Mouse (Mus musculus) intestine, embryonic 16.5 days (tissue): ENCODE data around the gene Adamts14. TPM values are rescaled to one million over a fixed set of nuclear protein-coding genes. Genes with fewer than 3 reads are reported as not detected.

ENCODE experiments used
- ATAC-seq: fragments of 200-750 bp; cut with Nextera tagmentation; 2 replicates; pipeline ENCODE4 v1.8.0; 2017; ENCODE audit warnings: moderate TSS enrichment, moderate library complexity
- H3K27ac ChIP-seq: fragments of 300-500 bp; sonication (generic); 2 replicates; pipeline ENCODE4 v1.5.1; 2014; ENCODE audit warnings: mild to moderate bottlenecking, low read length
- H3K27me3 ChIP-seq: fragments of 300-500 bp; sonication (generic); replicated peaks from 2 replicates; pipeline ENCODE4 v1.6.1; 2014; ENCODE audit warnings: low read length, control low read depth, mixed read lengths; ENCODE audit not compliant: control insufficient read depth, insufficient read depth
- H3K36me3 ChIP-seq: fragments of 300-500 bp; sonication (generic); 2 replicates; pipeline ENCODE4 v1.6.1; 2014; ENCODE audit warnings: low read length, control low read depth; ENCODE audit not compliant: control insufficient read depth, insufficient read depth
- H3K4me1 ChIP-seq: fragments of 300-500 bp; sonication (generic); 2 replicates; pipeline ENCODE4 v1.6.1; 2014; ENCODE audit warnings: low read length, control low read depth, mixed read lengths; ENCODE audit not compliant: control insufficient read depth, insufficient read depth
- H3K4me2 ChIP-seq: fragments of 300-500 bp; sonication (generic); 2 replicates; pipeline ENCODE4 v1.6.1; 2014; ENCODE audit warnings: low read depth, low read length, control low read depth
- H3K4me3 ChIP-seq: fragments of 300-500 bp; sonication (generic); 2 replicates; pipeline ENCODE4 v1.5.1; 2014; ENCODE audit warnings: mild to moderate bottlenecking, low read length
- H3K9ac ChIP-seq: fragments of 300-500 bp; sonication (generic); 2 replicates; pipeline ENCODE4 v1.6.1; 2014; ENCODE audit warnings: low read depth, low read length
- H3K9me3 ChIP-seq: fragments of 300-500 bp; sonication (generic); 2 replicates; pipeline ENCODE4 v1.6.1; 2016; ENCODE audit warnings: low read length, control low read depth; ENCODE audit not compliant: control insufficient read depth
- WGBS: fragments of 180-500 bp; shearing (Covaris S2); extraction: QIAGEN DNeasy Blood & Tissue Kit; methylation state at CpG from one replicate; pipeline ENCODE4 v1.1.7; 2014; 5-methylcytosine and 5-hydroxymethylcytosine counted together
- polyA plus RNA-seq: library from polyadenylated mRNA; unstranded; fragments of >200 nt; fragmentation: Nextera tagmentation; extraction: Ambion mirVana; gene quantifications from 2 replicates; pipeline ENCODE4 v1.2.1, GENCODE M21; 2015

The Adamts14 gene
- polyA plus RNA-seq, 1 experiment from 2014 or later: 0.75 TPM

- Histone ChIP-seq H3K9ac (no peak overlapping the region), H3K4me1 (no peaks in the 10 kb centered on the region), H3K9me3 (no peaks in the 10 kb centered on the region), H3K4me2 (no peak overlapping the region), H3K4me3 (no peak overlapping the region), H3K27me3 (no peaks in the 10 kb centered on the region), H3K27ac (no peak overlapping the region), H3K36me3 (no peaks in the 10 kb centered on the region)
- no peak for ATAC-seq
- 69% methylated on average over 4 of the region's 4 CpGs for WGBS
These were observed 31.2 kb downstream of the Adamts14 start for GRCm38 (mm10) chr10:61241961-61242421.

- H3K27me3 ChIP-seq: no peaks in the 10 kb centered on the region
- 54% methylated on average over 14 of the region's 14 CpGs for WGBS
- ATAC-seq: no peak
- no peaks in the 10 kb centered on the region for H3K9me3 ChIP-seq
- peaks cover 3% of the 10 kb centered on the region; the same call in 1 of the 2 replicates for H3K4me1 ChIP-seq
- H3K4me3 ChIP-seq: no peak overlapping the region
- no peak overlapping the region for H3K9ac ChIP-seq
- H3K4me2 ChIP-seq: no peak overlapping the region
- H3K36me3 ChIP-seq: no peaks in the 10 kb centered on the region
- H3K27ac ChIP-seq: no peak overlapping the region; the same call in 1 of the 2 replicates
These were observed 32.9 kb downstream of the Adamts14 start for GRCm38 (mm10) chr10:61240108-61240920.

GRCm38 (mm10) chr10:61237391-61237785, 35.9 kb downstream of the Adamts14 start:
- no peak overlapping the region for H3K4me3 ChIP-seq
- peaks cover 3% of the 10 kb centered on the region; the same call in 1 of the 2 replicates for H3K4me1 ChIP-seq
- no peak overlapping the region for H3K27ac ChIP-seq
- no peak for ATAC-seq
- H3K36me3 ChIP-seq: no peaks in the 10 kb centered on the region
- no peaks in the 10 kb centered on the region for H3K9me3 ChIP-seq
- H3K4me2 ChIP-seq: no peak overlapping the region
- H3K27me3 ChIP-seq: no peaks in the 10 kb centered on the region
- H3K9ac ChIP-seq: no peak overlapping the region
- WGBS: 81% methylated on average over 6 of the region's 6 CpGs

GRCm38 (mm10) chr10:61236683-61237390, 36.4 kb downstream of the Adamts14 start:
- Histone ChIP-seq H3K9me3 (no peaks in the 10 kb centered on the region), H3K27me3 (no peaks in the 10 kb centered on the region), H3K4me1 (peaks cover 3% of the 10 kb centered on the region; the same call in 1 of the 2 replicates), H3K36me3 (no peaks in the 10 kb centered on the region), H3K9ac (no peak overlapping the region), H3K4me3 (no peak overlapping the region), H3K27ac (no peak overlapping the region), H3K4me2 (no peak overlapping the region)
- ATAC-seq: no peak
- 50% methylated on average over 4 of the region's 4 CpGs for WGBS

GRCm38 (mm10) chr10:61235677-61236267, 37.5 kb downstream of the Adamts14 start:
- peak; percentile 59 for ATAC-seq
- Histone ChIP-seq H3K36me3 (no peaks in the 10 kb centered on the region), H3K4me3 (no peak overlapping the region), H3K9ac (no peak overlapping the region), H3K27ac (no peak overlapping the region), H3K4me1 (peaks cover 3% of the 10 kb centered on the region; the same call in 1 of the 2 replicates), H3K9me3 (no peaks in the 10 kb centered on the region), H3K4me2 (no peak overlapping the region), H3K27me3 (no peaks in the 10 kb centered on the region)
- 72% methylated on average over 6 of the region's 6 CpGs for WGBS

GRCm38 (mm10) chr10:61234319-61234718, 38.9 kb downstream of the Adamts14 start:
- Histone ChIP-seq H3K36me3 (no peaks in the 10 kb centered on the region), H3K4me2 (no peak overlapping the region), H3K4me1 (peaks cover 3% of the 10 kb centered on the region; the same call in 1 of the 2 replicates), H3K27ac (no peak overlapping the region), H3K9me3 (no peaks in the 10 kb centered on the region), H3K27me3 (no peaks in the 10 kb centered on the region), H3K4me3 (no peak overlapping the region), H3K9ac (no peak overlapping the region)
- 70% methylated on average over 4 of the region's 4 CpGs for WGBS
- ATAC-seq: no peak

GRCm38 (mm10) chr10:61232858-61233567, 40.2 kb downstream of the Adamts14 start:
- peak; percentile 77 for ATAC-seq
- Histone ChIP-seq H3K27me3 (no peaks in the 10 kb centered on the region), H3K36me3 (no peaks in the 10 kb centered on the region), H3K9me3 (no peaks in the 10 kb centered on the region), H3K4me2 (no peak overlapping the region), H3K27ac (no peak overlapping the region), H3K4me1 (peaks cover 3% of the 10 kb centered on the region; the same call in 1 of the 2 replicates), H3K4me3 (no peak overlapping the region), H3K9ac (no peak overlapping the region)
- 44% methylated on average over 7 of the region's 7 CpGs for WGBS

- Histone ChIP-seq H3K27ac (no peak overlapping the region), H3K4me3 (no peak overlapping the region), H3K27me3 (no peaks in the 10 kb centered on the region), H3K36me3 (no peaks in the 10 kb centered on the region), H3K9me3 (no peaks in the 10 kb centered on the region), H3K4me1 (peaks cover 5% of the 10 kb centered on the region; the same call in 1 of the 2 replicates), H3K4me2 (no peak overlapping the region), H3K9ac (no peak overlapping the region)
- no peak for ATAC-seq
- 80% methylated on average over 3 of the region's 3 CpGs for WGBS
These were observed 41.5 kb downstream of the Adamts14 start for GRCm38 (mm10) chr10:61231756-61232155.
